Mouse (Mus musculus): ENCODE results near the gene Polr3b. TPM values are rescaled to one million over a fixed set of nuclear protein-coding genes. Genes with fewer than 3 reads are reported as not detected.

Gene Polr3b
- polyA plus RNA-seq, 1 experiment from 2014 or later = 10.8 TPM

- 11% methylated on average over 22 of the region's 22 CpGs for WGBS
- Histone ChIP-seq H3K9me3 (no peaks in the 10 kb centered on the region), H3K27ac (no peak overlapping the region), H3K4me3 (replicated peaks) (no peak overlapping the region), H3K36me3 (no peaks in the 10 kb centered on the region), H3K9ac (no peak overlapping the region), H3K4me2 (no peak overlapping the region), H3K27me3 (replicated peaks) (peaks cover 94% of the 10 kb centered on the region), H3K4me1 (peaks cover 42% of the 10 kb centered on the region)
- ATAC-seq (ENCODE audit: insufficient read depth, low FRiP score, low read depth) = no peak
These were observed 135.5 kb downstream of the Polr3b start for GRCm38 (mm10) chr10:84757426-84758199.

- 8% methylated on average over 5 of the region's 5 CpGs for WGBS
- ATAC-seq (ENCODE audit: insufficient read depth, low FRiP score, low read depth) = no peak
These were observed 136.0 kb downstream of the Polr3b start for GRCm38 (mm10) chr10:84758200-84758468.

GRCm38 (mm10) chr10:84758483-84759431 lies 136.7 kb downstream of the Polr3b start:
- ATAC-seq (ENCODE audit: insufficient read depth, low FRiP score, low read depth) = no peak

More at GRCm38 (mm10) chr10:84758200-84758468, 136.0 kb downstream of the Polr3b start:
- Histone ChIP-seq H3K4me1 (peaks cover 42% of the 10 kb centered on the region), H3K9ac (no peak overlapping the region), H3K36me3 (no peaks in the 10 kb centered on the region), H3K9me3 (no peaks in the 10 kb centered on the region), H3K4me2 (no peak overlapping the region), H3K27me3 (replicated peaks) (peaks cover 93% of the 10 kb centered on the region), H3K4me3 (replicated peaks) (no peak overlapping the region), H3K27ac (no peak overlapping the region)

GRCm38 (mm10) chr10:84759511-84760117 lies 137.5 kb downstream of the Polr3b start:
- Histone ChIP-seq H3K27ac (no peak overlapping the region), H3K27me3 (replicated peaks) (peaks cover 88% of the 10 kb centered on the region), H3K4me2 (peak overlapping the region; percentile 54), H3K9ac (no peak overlapping the region), H3K9me3 (no peaks in the 10 kb centered on the region), H3K36me3 (no peaks in the 10 kb centered on the region), H3K4me1 (peaks cover 41% of the 10 kb centered on the region), H3K4me3 (replicated peaks) (peak overlapping the region; percentile 26)
- WGBS = 11% methylated on average over 16 of the region's 16 CpGs
- no peak for ATAC-seq (ENCODE audit: insufficient read depth, low FRiP score, low read depth)

More at GRCm38 (mm10) chr10:84758483-84759431, 136.7 kb downstream of the Polr3b start:
- peaks cover 42% of the 10 kb centered on the region for H3K4me1 ChIP-seq
- no peak overlapping the region for H3K9ac ChIP-seq
- H3K4me3 ChIP-seq (replicated peaks) = 0 out of 2 replicates have a peak overlapping the region, but pooled peaks have one; percentile 6
- no peaks in the 10 kb centered on the region for H3K9me3 ChIP-seq
- peaks cover 91% of the 10 kb centered on the region for H3K27me3 ChIP-seq (replicated peaks)
- H3K36me3 ChIP-seq = no peaks in the 10 kb centered on the region
- H3K4me2 ChIP-seq = peak overlapping the region; percentile 34
- 4% methylated on average over 51 of the region's 51 CpGs for WGBS
- H3K27ac ChIP-seq = no peak overlapping the region

- ATAC-seq (ENCODE audit: insufficient read depth, low FRiP score, low read depth) = peak; percentile 50; the same call in 1 of the 2 replicates
- Histone ChIP-seq H3K27me3 (replicated peaks) (peaks cover 80% of the 10 kb centered on the region), H3K4me2 (peak overlapping the region; percentile 54), H3K27ac (no peak overlapping the region), H3K4me1 (peaks cover 33% of the 10 kb centered on the region), H3K9ac (no peak overlapping the region), H3K36me3 (no peaks in the 10 kb centered on the region), H3K9me3 (no peaks in the 10 kb centered on the region), H3K4me3 (replicated peaks) (peak overlapping the region; percentile 26)
- WGBS = 6% methylated on average over 45 of the region's 46 CpGs
These were observed 138.3 kb downstream of the Polr3b start for GRCm38 (mm10) chr10:84760118-84761111.

- WGBS = 72% methylated on average over 10 of the region's 10 CpGs
- Histone ChIP-seq H3K27ac (no peak overlapping the region), H3K9ac (no peak overlapping the region), H3K4me2 (no peak overlapping the region), H3K4me1 (no peaks in the 10 kb centered on the region), H3K9me3 (no peaks in the 10 kb centered on the region), H3K4me3 (replicated peaks) (no peak overlapping the region), H3K27me3 (replicated peaks) (peaks cover 5% of the 10 kb centered on the region), H3K36me3 (no peaks in the 10 kb centered on the region)
- no peak for ATAC-seq (ENCODE audit: insufficient read depth, low FRiP score, low read depth)
These were observed 146.7 kb downstream of the Polr3b start for GRCm38 (mm10) chr10:84768766-84769165.

- Histone ChIP-seq H3K4me2 (no peak overlapping the region), H3K27me3 (replicated peaks) (no peaks in the 10 kb centered on the region), H3K9me3 (no peaks in the 10 kb centered on the region), H3K4me1 (no peaks in the 10 kb centered on the region), H3K9ac (no peak overlapping the region), H3K27ac (no peak overlapping the region), H3K36me3 (no peaks in the 10 kb centered on the region), H3K4me3 (replicated peaks) (no peak overlapping the region)
- WGBS = 81% methylated on average over 4 of the region's 4 CpGs
- no peak for ATAC-seq (ENCODE audit: insufficient read depth, low FRiP score, low read depth)
These were observed 150.5 kb downstream of the Polr3b start for GRCm38 (mm10) chr10:84772380-84773130.

- no peaks in the 10 kb centered on the region for H3K4me1 ChIP-seq
- H3K36me3 ChIP-seq = no peaks in the 10 kb centered on the region
- no peak overlapping the region for H3K4me3 ChIP-seq (replicated peaks)
- no peak overlapping the region for H3K9ac ChIP-seq
- no peak overlapping the region for H3K4me2 ChIP-seq
- H3K27me3 ChIP-seq (replicated peaks) = no peaks in the 10 kb centered on the region
- H3K9me3 ChIP-seq = no peaks in the 10 kb centered on the region
- no peak for ATAC-seq (ENCODE audit: insufficient read depth, low FRiP score, low read depth)
- 85% methylated on average over 4 of the region's 4 CpGs for WGBS
- H3K27ac ChIP-seq = no peak overlapping the region
These were observed 151.8 kb downstream of the Polr3b start for GRCm38 (mm10) chr10:84773889-84774288.

- no peak overlapping the region for H3K4me2 ChIP-seq
- no peaks in the 10 kb centered on the region for H3K36me3 ChIP-seq
- H3K9me3 ChIP-seq = no peaks in the 10 kb centered on the region
- 71% methylated on average over 12 of the region's 12 CpGs for WGBS
- ATAC-seq (ENCODE audit: insufficient read depth, low FRiP score, low read depth) = 0 out of 2 replicates have a peak, but pooled peaks have one; percentile 27
- no peaks in the 10 kb centered on the region for H3K4me1 ChIP-seq
- H3K27ac ChIP-seq = no peak overlapping the region
- H3K4me3 ChIP-seq (replicated peaks) = no peak overlapping the region
- no peaks in the 10 kb centered on the region for H3K27me3 ChIP-seq (replicated peaks)
- H3K9ac ChIP-seq = no peak overlapping the region
These were observed 152.5 kb downstream of the Polr3b start for GRCm38 (mm10) chr10:84774573-84774972.
